Mouse (Mus musculus) liver, embryonic 15.5 days (tissue): Measurements from ENCODE around the gene Shld2. TPM values are rescaled to one million over a fixed set of nuclear protein-coding genes. Genes with fewer than 3 reads are reported as not detected.
A peak's percentile ranks its signal among the peaks of the same experiment; 100 is the strongest.
"Not testable (repeated sequence)": the region's sequence is repeated elsewhere in the genome, so short reads cannot be mapped to it uniquely, and the experiment has no call there.

Experiments
- ATAC-seq: fragments of 200-750 bp; cut with Nextera tagmentation; 2 replicates; pipeline ENCODE4 v1.8.0; 2017; ENCODE audit warnings: moderate number of reproducible peaks, mild to moderate bottlenecking, moderate library complexity; ENCODE audit not compliant: insufficient read depth
- H3K27ac ChIP-seq: fragments of 300-500 bp; sonication (generic); replicated peaks from 2 replicates; pipeline ENCODE4 v1.5.1; 2015; ENCODE audit warnings: mild to moderate bottlenecking, inconsistent platforms
- H3K27me3 ChIP-seq: fragments of 300-500 bp; sonication (generic); 2 replicates; pipeline ENCODE4 v1.6.1; 2015; ENCODE audit warnings: mild to moderate bottlenecking, inconsistent platforms
- H3K36me3 ChIP-seq: fragments of 300-500 bp; sonication (generic); replicated peaks from 2 replicates; pipeline ENCODE4 v1.6.1; 2015; ENCODE audit warnings: moderate library complexity, mild to moderate bottlenecking, inconsistent platforms
- H3K4me1 ChIP-seq: fragments of 300-500 bp; sonication (generic); replicated peaks from 2 replicates; pipeline ENCODE4 v1.6.1; 2015; ENCODE audit warnings: inconsistent platforms
- H3K4me2 ChIP-seq: fragments of 300-500 bp; sonication (generic); 2 replicates; pipeline ENCODE4 v1.6.1; 2015; ENCODE audit warnings: moderate library complexity, mild to moderate bottlenecking, inconsistent platforms
- H3K4me3 ChIP-seq: fragments of 300-500 bp; sonication (generic); replicated peaks from 2 replicates; pipeline ENCODE4 v1.5.1; 2015; ENCODE audit warnings: mild to moderate bottlenecking, inconsistent platforms
- H3K9ac ChIP-seq: fragments of 300-500 bp; sonication (generic); 2 replicates; pipeline ENCODE4 v1.6.1; 2015; ENCODE audit warnings: moderate library complexity, mild to moderate bottlenecking, inconsistent platforms
- H3K9me3 ChIP-seq: fragments of 300-500 bp; sonication (generic); replicated peaks from 2 replicates; pipeline ENCODE4 v1.6.1; 2016; ENCODE audit warnings: inconsistent platforms
- WGBS: fragments of 180-500 bp; shearing (Covaris S2); methylation state at CpG from one replicate; pipeline ENCODE4 v1.1.7; 2015; ENCODE audit warnings: mixed read lengths; ENCODE audit not compliant: insufficient replicate concordance; 5-methylcytosine and 5-hydroxymethylcytosine counted together
- polyA plus RNA-seq: library from polyadenylated mRNA; unstranded; fragments of >200 nt; fragmentation: Nextera tagmentation; extraction: Ambion mirVana; gene quantifications from 2 replicates; pipeline ENCODE4 v1.2.1, GENCODE M21; 2015

The Shld2 gene
- polyA plus RNA-seq, 1 experiment from 2014 or later: 8.4 TPM

DNA sequence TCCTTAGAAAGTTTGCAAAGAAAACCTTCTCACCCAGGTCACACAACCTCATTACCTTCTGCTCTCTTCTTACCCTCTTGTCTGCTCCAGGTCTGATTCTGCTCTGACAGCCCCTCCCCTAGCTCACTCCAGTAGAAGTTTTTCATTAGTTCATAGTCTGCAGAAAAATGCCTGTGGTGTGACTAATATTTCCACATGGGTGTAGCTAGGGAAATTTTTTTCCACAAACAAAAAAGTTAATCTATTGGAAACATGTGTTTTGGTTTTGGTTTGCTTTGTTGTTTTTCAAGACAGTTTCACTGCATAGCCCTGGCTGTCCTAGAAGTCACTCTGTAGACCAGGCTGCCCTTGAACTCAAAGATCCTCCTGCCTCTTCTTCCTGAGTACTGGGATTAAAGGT is 7.8 kb upstream of the Shld2 start:
- no peaks in the 10 kb centered on the region for H3K27me3 ChIP-seq
- no peak overlapping the region for H3K9ac ChIP-seq
- H3K27ac ChIP-seq: no peak overlapping the region
- peak overlapping the region; percentile 10; the same call in 1 of the 2 replicates for H3K4me2 ChIP-seq
- no peaks in the 10 kb centered on the region for H3K4me1 ChIP-seq
- ATAC-seq: no peak
- no peaks in the 10 kb centered on the region for H3K9me3 ChIP-seq
- H3K36me3 ChIP-seq: peaks cover 21% of the 10 kb centered on the region
- no peak overlapping the region for H3K4me3 ChIP-seq

DNA sequence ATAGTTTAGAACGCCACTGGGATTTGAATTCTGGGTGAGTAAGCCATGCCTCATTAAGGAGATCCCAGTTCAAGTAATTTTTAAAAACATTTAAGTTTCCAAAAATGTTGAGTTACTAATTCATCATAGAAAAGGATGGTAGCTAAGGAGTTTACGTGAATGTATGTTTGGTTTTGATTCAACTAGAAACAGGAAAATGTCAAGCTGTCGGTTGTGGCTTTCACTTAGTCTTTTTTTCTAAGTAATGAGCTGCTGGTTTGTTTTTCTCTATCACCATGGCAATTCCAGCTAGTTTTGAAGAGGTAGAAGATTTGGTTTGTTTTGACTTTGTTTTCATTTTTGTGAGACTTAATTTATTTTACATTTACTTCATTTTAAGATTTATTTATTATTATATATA is 7.1 kb upstream of the Shld2 start:
- Histone ChIP-seq H3K4me2 (no peak overlapping the region), H3K9ac (no peak overlapping the region), H3K4me3 (no peak overlapping the region), H3K27me3 (no peaks in the 10 kb centered on the region), H3K27ac (no peak overlapping the region), H3K36me3 (peaks cover 21% of the 10 kb centered on the region), H3K9me3 (no peaks in the 10 kb centered on the region), H3K4me1 (no peaks in the 10 kb centered on the region)
- no peak for ATAC-seq
- WGBS: 70% methylated on average over 3 of the region's 3 CpGs

DNA sequence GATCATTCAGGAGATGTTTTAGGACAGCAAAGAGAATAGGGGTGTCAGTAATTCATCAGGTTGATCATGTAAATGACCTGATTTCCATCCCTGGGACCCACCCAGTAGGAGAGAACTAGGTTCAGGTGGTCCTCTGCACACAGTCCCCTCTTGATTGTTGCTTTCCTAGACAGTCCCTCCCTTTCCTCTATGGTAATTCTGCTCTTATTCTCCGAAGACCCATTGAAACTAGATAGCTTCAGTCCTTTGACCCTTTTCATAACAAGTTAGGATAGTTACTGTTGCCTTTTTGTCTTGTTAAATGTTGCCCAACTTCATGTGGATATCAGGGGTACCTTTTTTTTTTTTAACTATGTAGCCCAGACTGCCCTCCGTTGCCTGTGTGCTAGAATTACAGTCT is 6.1 kb upstream of the Shld2 start:
- no peak overlapping the region for H3K27ac ChIP-seq
- H3K4me1 ChIP-seq: peaks cover 5% of the 10 kb centered on the region
- WGBS: 65% methylated on average over 2 of the region's 2 CpGs
- no peak for ATAC-seq
- H3K4me3 ChIP-seq: no peak overlapping the region
- peaks cover 18% of the 10 kb centered on the region for H3K36me3 ChIP-seq
- no peaks in the 10 kb centered on the region for H3K9me3 ChIP-seq
- 0 out of 2 replicates have a peak, but pooled peaks cover 4% of the 10 kb centered on the region for H3K27me3 ChIP-seq
- peak overlapping the region; percentile 21; the same call in 1 of the 2 replicates for H3K4me2 ChIP-seq
- no peak overlapping the region for H3K9ac ChIP-seq

DNA sequence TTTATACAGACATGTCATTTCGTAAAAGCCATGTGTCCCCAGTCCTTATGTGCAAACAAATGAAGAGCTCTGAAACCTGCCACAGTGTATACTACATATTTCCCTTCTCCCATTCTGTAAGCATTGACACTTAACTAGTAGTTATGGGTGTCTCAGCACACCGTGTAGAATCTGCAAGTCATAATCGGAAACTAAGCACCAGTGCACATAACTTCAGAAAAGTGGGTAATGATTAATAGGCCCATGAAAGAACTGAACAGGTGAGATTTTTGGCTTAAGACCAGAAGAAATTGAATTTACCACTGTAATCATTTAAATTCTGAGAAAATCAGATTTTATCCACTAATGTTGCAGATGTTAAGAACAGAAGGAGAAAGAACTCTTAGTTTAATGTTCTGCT is 4.5 kb upstream of the Shld2 start:
- Histone ChIP-seq H3K36me3 (peaks cover 8% of the 10 kb centered on the region; the same call in 1 of the 2 replicates), H3K9ac (no peak overlapping the region), H3K4me1 (peaks cover 15% of the 10 kb centered on the region), H3K4me3 (peak overlapping the region; percentile 79; the same call in 1 of the 2 replicates), H3K9me3 (no peaks in the 10 kb centered on the region), H3K27ac (no peak overlapping the region), H3K4me2 (peak overlapping the region; percentile 98), H3K27me3 (0 out of 2 replicates have a peak, but pooled peaks cover 8% of the 10 kb centered on the region)
- ATAC-seq: no peak
- 59% methylated on average over 3 of the region's 3 CpGs for WGBS

DNA sequence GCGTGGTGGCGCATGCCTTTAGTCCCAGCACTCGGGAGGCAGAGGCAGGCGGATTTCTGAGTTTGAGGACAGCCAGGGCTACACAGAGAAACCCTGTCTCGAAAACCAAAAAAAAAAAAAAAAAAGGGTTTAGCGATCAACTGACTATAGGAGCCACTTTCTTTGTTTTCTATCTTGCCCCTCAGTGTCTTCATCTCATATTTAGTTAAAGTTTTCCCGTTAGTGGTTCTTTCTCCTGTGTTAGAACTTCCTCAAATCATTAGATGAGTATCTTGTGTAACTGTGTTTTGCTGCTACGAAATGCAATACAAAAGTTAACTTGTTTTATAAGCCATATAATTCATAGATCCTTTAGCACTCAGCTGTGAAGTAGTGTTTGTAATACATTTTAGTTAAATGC is 4.1 kb upstream of the Shld2 start:
- H3K4me1 ChIP-seq: peaks cover 19% of the 10 kb centered on the region
- not testable (repeated sequence) for H3K36me3 ChIP-seq, H3K27ac ChIP-seq, H3K9ac ChIP-seq, ATAC-seq, H3K9me3 ChIP-seq, H3K27me3 ChIP-seq
- H3K4me2 ChIP-seq: peak overlapping the region; percentile 98
- H3K4me3 ChIP-seq: peak overlapping the region; percentile 79
- 44% methylated on average over 8 of the region's 8 CpGs for WGBS

DNA sequence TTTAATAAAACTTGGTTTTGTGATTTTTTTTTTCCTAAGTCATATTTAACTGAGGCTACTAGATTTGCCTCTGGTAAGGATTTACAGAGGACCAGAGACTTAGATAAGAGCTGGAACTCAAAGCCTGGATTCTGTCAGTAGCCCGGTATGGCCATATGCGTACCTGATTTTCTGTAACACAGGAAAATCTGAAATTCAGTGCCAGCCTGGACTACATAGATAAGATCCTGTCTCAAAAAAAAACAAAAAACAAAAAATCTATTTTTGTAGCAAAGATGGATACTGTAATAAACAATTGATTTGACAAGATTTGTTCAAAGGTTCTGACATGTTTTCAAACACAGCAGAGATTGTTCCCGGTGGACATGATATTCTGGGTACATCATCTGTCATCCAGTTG is 3.3 kb upstream of the Shld2 start:
- no peak overlapping the region for H3K9ac ChIP-seq
- no peak for ATAC-seq
- H3K4me3 ChIP-seq: peak overlapping the region; percentile 79
- H3K27ac ChIP-seq: no peak overlapping the region
- peaks cover 21% of the 10 kb centered on the region for H3K4me1 ChIP-seq
- 0 out of 2 replicates have a peak, but pooled peaks cover 8% of the 10 kb centered on the region for H3K27me3 ChIP-seq
- no peaks in the 10 kb centered on the region for H3K9me3 ChIP-seq
- H3K36me3 ChIP-seq: 0 out of 2 replicates have a peak, but pooled peaks cover 3% of the 10 kb centered on the region
- 46% methylated on average over 3 of the region's 3 CpGs for WGBS
- H3K4me2 ChIP-seq: peak overlapping the region; percentile 98

DNA sequence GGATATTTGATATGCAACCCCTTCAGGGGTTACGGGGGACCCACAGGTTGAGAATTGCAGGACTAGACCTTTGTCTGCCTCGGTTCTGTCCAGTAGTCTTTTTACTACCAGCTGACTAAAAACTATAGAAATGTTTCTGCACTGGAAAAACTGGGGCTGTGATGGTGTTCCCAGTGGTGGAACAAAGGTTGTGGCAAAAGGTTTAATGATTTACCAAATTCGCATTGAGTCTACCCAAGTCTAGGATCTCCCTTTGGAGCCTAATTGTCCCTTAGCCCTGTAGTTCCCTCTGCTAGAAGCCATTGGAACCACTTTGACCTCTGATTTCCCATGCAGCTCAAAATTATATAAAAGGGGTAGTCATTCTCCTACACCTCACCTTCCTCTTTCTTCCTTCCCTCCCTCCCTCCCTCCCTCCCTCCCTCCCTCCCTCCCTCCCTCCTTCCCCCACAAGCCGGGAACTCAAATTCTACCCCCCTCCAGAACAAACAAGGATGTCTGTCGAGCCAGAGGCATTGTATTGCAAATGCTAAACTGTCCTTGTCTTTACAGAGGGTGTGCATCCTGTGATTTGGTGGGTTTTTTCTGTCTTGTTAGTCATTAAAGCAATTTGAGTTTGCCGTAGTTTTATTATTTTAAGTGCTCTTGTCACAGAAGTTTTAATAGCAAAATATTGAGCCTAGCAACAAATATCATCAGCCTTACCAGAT is 2.2 kb upstream of the Shld2 start:
- Histone ChIP-seq H3K4me1 (peaks cover 21% of the 10 kb centered on the region), H3K27ac (0 out of 2 replicates have a peak overlapping the region, but pooled peaks have one; percentile 25), H3K9me3 (no peaks in the 10 kb centered on the region), H3K4me3 (peak overlapping the region; percentile 79), H3K9ac (0 out of 2 replicates have a peak overlapping the region, but pooled peaks have one; percentile 35), H3K36me3 (0 out of 2 replicates have a peak, but pooled peaks cover 3% of the 10 kb centered on the region), H3K4me2 (peak overlapping the region; percentile 98), H3K27me3 (0 out of 2 replicates have a peak, but pooled peaks cover 8% of the 10 kb centered on the region)
- WGBS: 25% methylated on average over 6 of the region's 6 CpGs
- no peak for ATAC-seq

DNA sequence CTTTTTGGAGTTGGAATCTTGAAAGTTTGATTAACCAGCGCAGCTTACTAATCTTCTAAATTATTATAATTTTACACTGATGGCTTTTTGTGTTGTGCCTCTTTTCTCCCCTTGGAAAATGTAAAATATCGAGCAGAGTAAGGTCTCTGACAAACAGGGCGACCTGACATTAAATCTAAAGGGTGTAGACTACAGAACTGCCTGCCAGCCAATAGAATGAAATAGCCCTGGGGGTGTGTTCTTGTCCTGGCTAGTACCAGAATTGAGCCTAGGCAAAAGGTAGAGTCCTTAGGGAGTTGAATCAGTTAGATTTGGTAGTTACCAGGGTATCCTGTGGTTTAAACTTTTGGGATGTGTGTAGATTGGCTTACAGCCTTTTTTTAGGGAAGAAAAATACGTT is 1.4 kb upstream of the Shld2 start:
- H3K27ac ChIP-seq: peak overlapping the region; percentile 82; the same call in 1 of the 2 replicates
- peaks cover 21% of the 10 kb centered on the region for H3K4me1 ChIP-seq
- no peaks in the 10 kb centered on the region for H3K9me3 ChIP-seq
- H3K36me3 ChIP-seq: no peaks in the 10 kb centered on the region
- 5% methylated on average over 4 of the region's 4 CpGs for WGBS
- H3K4me3 ChIP-seq: peak overlapping the region; percentile 79
- peak overlapping the region; percentile 82 for H3K9ac ChIP-seq
- peak overlapping the region; percentile 98 for H3K4me2 ChIP-seq
- no peak for ATAC-seq
- 0 out of 2 replicates have a peak, but pooled peaks cover 8% of the 10 kb centered on the region for H3K27me3 ChIP-seq

DNA sequence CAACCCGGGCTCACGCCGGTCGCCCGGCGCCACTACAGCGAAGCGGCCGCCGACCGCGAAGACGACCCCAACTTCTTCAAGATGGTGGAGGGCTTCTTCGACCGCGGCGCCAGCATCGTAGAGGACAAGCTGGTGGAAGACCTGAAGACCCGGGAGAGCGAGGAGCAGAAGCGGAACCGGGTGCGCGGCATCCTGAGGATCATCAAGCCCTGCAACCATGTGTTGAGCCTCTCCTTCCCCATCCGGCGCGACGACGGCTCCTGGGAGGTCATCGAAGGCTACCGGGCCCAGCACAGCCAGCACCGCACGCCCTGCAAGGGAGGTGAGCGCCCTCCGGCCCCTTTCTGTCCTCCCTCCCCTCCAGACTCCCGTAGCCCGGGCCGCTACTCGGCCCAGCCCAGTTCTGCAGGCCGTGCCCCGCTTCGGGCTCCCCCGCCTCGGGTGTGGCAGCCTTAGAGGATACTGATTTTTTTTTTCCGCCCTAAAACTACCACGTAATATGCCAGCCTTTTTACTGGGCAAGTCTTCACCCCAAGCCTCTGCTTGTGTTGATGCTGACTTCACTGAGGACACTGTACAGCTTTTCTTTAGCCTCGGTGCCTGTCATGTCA is 833 bp upstream of the Shld2 start:
- Histone ChIP-seq H3K27ac (peak overlapping the region; percentile 82), H3K36me3 (no peaks in the 10 kb centered on the region), H3K4me3 (peak overlapping the region; percentile 79), H3K9me3 (no peaks in the 10 kb centered on the region), H3K9ac (peak overlapping the region; percentile 82), H3K4me1 (peaks cover 25% of the 10 kb centered on the region), H3K4me2 (peak overlapping the region; percentile 98), H3K27me3 (0 out of 2 replicates have a peak, but pooled peaks cover 8% of the 10 kb centered on the region)
- WGBS: under 1% methylated on average over 45 of the region's 47 CpGs
- ATAC-seq: no peak

DNA sequence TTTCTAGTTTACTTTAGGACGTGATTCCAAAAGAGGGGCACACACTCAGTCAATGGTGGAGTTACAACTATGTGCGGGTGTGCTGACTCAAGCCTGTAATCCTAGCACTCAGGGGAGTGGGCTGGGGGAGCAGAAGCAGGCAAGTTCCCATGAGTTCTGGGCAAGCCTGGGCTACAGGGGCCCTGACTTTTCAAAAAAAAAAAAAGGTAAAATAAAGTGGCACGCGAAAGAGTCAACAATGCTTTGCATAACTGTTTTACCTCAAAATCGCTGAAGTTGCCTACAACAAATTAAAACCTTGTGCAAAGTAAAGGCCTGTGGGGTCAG is 423 bp downstream of the Shld2 start:
- no peaks in the 10 kb centered on the region for H3K36me3 ChIP-seq

DNA sequence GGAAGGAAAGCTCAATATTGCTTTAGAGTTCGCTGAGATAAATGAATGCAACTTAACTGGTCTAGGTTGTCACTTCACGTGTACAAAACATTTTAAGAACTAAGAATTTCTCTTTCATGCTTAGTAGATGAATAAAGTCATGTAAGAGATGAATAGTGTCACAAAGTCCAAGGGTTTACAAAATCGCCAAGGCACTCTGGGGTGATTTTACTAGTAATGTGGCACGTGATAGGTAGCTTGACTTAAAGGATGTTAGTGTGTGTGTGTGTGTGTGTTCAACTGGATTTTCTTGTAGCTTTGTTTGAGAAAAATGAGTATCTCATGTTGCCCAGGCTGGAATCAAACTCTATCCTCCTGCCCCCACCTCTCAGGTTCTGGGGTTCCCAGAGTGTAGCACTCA is 1.0 kb downstream of the Shld2 start:
- Histone ChIP-seq H3K4me1 (peaks cover 26% of the 10 kb centered on the region), H3K9me3 (no peaks in the 10 kb centered on the region), H3K4me3 (0 out of 2 replicates have a peak overlapping the region, but pooled peaks have one; percentile 79), H3K27ac (no peak overlapping the region), H3K9ac (no peak overlapping the region), H3K4me2 (peak overlapping the region; percentile 98), H3K27me3 (0 out of 2 replicates have a peak, but pooled peaks cover 8% of the 10 kb centered on the region), H3K36me3 (no peaks in the 10 kb centered on the region)
- WGBS: 62% methylated on average over 4 of the region's 4 CpGs
- ATAC-seq: no peak

More for the DNA sequence above, 423 bp downstream of the Shld2 start:
- Histone ChIP-seq H3K27me3 (0 out of 2 replicates have a peak, but pooled peaks cover 8% of the 10 kb centered on the region), H3K4me1 (peaks cover 26% of the 10 kb centered on the region), H3K4me2 (peak overlapping the region; percentile 98), H3K9ac (peak overlapping the region; percentile 68), H3K9me3 (no peaks in the 10 kb centered on the region), H3K4me3 (peak overlapping the region; percentile 79), H3K27ac (peak overlapping the region; percentile 82)
- WGBS: 4% methylated on average over 5 of the region's 5 CpGs
- ATAC-seq: no peak
